Mouse (Mus musculus): ENCODE measurements around the gene Ccdc92b.
"Not testable (repeated sequence)": the region's sequence is repeated elsewhere in the genome, so short reads cannot be mapped to it uniquely, and the experiment has no call there.

The Ccdc92b gene

DNA sequence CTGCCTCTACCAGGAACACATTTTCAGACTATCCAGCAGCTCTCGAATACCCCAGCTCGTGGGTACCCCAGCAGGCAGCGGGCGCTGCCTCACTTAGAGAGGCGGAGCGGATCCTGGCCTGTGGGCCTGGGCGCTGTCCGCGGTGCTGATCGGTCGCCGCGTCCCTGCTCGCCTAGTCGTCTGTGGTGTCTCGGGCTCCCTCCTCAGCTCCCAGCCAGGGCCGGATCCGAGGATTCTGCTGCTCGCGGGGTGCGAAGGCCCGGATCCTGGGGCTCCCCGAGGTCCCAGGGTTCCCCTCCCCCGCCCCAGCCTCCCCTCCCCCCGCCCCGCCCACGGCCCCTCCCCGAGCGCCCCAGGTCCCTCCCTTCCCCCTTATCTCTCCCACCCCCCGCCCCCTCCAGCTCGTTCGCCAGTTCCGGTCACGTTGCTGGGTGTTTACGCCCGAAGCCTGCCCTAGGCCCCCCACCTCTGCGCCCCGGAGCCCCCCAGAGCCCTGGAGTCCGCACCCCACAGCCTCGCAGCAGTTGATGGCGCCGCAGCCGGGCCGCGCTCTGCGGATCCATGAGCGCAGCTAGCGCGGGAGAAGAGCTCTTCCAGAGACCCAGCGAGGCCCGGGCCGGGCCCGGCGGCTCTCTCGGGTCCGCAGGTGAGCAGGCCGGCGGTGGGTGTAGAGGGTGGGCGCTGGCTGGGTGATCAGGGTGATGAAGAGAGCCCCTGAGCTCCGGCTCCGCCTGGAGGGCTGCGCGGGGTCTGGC is at the start of gene Ccdc92b:
Gene Ccdc92b (plus strand): TSS at position 405 of the 755 bp plus-strand sequence.
- peak; percentile 54; the same call in 1 of the 2 replicates for ATAC-seq (ENCODE audit: insufficient number of reproducible peaks, low FRiP score, low TSS enrichment)

DNA sequence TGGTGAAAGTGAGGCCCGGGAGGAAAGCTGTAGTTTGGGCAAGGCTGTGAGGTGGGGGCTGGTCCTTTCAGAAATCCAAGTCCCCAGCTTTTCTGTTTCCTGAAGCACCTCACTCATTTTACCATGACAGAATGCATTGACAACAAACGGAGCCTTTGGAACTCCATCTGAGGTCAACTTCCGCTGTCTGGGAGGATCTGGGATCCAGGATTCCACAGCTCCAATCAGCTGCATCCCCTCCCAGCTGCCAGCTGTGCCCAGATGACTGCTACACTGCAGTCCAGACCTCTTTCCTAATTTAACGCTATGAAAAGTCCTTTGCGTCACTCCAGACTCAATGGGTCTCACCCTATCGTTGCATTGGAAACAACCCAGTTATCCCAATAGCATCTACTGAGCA is 49.7 kb upstream of the Ccdc92b start:
- ATAC-seq (ENCODE audit: insufficient number of reproducible peaks, low FRiP score, low TSS enrichment) = no peak

DNA sequence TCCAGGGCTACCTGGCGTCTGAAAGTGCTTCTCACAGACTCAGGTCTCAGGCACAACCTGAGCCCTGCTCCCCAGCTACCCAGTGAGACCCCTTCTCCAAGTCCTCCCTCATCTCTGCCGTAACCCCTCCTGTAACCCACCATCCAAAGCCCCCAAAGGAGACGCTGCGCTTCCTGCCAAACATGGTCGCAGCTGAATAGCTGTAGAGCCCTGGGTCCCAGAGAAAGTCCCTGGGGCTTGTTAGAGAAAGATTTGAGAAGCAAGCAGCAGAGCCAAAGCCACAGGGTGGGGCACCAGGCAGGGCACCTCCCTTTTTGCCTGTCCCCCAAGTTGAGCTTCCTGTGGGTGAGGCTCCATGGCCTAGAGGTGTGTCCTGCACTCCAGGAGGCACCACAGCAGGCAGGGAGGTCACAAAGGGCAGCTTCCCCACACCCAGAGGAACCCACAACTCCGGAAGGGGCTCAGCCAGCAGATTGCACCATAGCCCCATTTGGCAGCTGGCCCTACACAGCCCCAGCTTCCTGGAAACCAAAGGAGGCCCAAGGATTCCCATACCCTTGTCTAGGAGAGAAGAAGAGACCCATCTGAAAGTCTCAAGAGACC is 46.8 kb upstream of the Ccdc92b start:
- ATAC-seq (ENCODE audit: insufficient number of reproducible peaks, low FRiP score, low TSS enrichment) = no peak

DNA sequence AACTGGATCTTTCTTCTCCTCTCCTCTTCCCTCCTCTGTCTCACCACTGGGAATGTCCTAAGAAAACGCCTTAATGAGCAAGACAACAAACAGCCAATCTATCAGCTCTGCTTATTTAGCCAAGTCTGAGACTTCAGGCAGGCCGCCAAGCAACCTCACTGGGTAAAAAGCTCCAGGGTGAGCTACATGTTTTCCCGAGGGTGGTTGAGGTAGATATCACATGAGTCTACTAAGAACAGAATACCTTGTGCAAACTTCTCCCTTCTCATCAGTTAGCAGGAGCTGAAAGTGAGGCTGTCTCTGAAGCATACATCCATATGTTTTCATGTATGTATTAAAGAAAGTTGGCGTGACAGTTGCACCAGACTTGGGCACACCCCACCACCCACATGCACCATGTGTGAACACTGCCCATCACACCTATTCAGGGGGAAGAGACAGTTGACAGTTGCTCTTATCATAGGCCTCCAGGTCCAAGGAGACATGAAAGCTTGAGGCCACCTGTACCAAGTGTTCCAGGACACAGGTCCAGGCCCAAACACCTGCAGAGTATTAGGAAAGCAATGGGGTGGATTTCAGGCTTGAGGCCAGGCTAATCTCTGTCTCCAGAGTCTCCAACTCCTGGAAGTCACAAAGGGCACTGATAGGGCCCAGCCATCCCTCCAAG is 44.5 kb upstream of the Ccdc92b start:
- ATAC-seq (ENCODE audit: insufficient number of reproducible peaks, low FRiP score, low TSS enrichment) = no peak

DNA sequence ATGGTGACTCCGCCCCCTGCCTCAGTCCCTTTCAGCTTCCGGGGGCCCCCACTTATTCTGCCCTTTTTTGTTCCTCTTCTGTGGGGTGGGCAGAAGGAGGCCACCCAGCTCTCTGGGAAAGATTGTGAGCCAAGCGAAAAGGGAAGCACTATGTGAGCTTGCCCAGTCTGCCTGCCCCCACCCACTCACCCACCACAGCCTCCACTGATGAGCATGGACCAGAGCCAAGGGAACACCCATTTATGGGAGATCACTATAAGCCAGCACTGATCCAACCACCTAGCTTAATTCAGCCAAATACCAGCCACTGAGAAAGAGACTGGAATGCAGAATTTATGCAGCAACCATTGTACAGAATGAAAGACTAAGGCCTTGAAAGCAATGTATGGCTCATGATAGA is 43.5 kb upstream of the Ccdc92b start:
- no peak for ATAC-seq (ENCODE audit: insufficient number of reproducible peaks, low FRiP score, low TSS enrichment)

DNA sequence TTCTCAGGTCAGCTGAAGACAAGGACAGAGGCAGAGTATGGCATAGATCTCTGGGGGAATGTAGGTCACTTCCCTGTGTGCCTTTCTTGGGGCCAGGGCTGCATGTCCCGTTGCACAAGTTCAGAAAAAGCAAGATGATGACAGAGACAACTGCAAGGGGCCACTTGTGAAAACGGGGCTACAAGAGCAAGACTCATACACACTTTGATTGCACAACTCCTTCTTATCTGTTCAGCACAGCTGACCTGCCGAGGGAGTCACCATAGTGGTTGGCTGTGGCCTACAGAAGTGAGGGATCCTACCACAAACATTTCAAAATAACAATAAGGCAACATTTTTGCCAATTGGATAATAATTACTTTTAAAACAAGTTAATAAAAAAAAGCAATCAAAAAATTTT is 42.3 kb upstream of the Ccdc92b start:
- no peak for ATAC-seq (ENCODE audit: insufficient number of reproducible peaks, low FRiP score, low TSS enrichment)

DNA sequence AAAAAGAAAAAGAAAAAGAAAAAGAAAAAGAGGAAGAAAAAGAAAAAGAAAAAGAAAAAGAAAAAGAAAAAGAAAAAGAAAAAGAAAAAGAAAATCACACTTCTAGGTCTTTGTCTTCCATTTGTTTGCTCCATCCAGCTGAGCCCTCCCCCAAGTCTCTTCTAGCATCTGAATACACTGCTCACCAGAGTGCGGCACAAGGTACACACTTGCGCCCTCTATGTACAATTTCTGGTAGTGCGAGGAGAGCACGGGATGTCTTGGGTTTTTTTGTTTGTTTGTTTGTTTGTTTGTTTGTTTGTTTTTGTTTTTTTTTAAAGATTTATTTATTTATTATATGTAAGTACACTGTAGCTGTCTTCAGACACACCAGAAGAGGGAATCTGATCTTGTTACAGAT is 38.1 kb upstream of the Ccdc92b start:
- ATAC-seq (ENCODE audit: insufficient number of reproducible peaks, low FRiP score, low TSS enrichment) = not testable (repeated sequence)

DNA sequence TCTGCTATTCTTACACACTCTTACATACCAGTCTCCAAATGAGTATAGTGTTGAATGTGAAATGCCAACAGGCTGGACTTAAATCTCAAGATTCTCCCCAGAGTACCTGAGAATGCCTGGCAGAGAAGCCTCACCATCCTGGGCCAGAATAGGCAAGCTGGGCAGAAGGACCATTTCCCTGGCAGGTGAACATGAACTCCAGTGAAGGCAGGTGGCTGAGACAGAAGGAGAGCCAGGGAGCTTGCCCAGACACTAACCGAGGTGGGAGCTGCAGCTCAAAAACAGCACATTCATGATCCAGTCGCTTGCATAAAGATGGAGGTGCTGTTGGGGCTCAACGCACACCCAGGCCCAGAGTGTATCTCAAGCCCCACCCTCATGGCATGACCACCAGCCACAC is 36.9 kb upstream of the Ccdc92b start:
- peak; percentile 79 for ATAC-seq (ENCODE audit: insufficient number of reproducible peaks, low FRiP score, low TSS enrichment)

DNA sequence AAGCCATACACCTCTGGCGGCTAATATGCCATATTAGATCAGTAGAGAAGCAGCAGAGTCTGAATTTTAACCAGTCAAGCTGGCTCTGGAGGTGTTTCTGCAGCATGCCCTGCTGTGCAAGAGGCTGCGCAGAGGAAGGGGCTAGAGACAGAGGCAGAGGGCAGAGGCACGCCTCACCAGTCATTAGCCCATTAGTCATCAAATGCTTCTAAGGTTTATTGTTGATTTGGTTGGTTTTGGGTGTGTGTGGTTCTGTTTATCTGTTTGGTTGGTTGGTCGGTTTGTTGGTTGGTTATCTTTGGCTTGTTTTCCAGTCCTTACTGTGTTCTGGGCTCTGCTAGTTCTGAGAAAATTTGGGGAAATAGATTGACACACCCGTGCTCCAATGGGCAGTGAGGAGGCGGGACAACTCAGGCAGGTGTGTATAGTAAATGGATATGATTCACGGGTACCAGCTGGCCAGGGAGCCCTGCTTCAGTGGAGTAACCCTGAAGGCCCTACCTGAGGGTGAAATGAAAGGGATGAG is 35.5 kb upstream of the Ccdc92b start:
- no peak for ATAC-seq (ENCODE audit: insufficient number of reproducible peaks, low FRiP score, low TSS enrichment)

DNA sequence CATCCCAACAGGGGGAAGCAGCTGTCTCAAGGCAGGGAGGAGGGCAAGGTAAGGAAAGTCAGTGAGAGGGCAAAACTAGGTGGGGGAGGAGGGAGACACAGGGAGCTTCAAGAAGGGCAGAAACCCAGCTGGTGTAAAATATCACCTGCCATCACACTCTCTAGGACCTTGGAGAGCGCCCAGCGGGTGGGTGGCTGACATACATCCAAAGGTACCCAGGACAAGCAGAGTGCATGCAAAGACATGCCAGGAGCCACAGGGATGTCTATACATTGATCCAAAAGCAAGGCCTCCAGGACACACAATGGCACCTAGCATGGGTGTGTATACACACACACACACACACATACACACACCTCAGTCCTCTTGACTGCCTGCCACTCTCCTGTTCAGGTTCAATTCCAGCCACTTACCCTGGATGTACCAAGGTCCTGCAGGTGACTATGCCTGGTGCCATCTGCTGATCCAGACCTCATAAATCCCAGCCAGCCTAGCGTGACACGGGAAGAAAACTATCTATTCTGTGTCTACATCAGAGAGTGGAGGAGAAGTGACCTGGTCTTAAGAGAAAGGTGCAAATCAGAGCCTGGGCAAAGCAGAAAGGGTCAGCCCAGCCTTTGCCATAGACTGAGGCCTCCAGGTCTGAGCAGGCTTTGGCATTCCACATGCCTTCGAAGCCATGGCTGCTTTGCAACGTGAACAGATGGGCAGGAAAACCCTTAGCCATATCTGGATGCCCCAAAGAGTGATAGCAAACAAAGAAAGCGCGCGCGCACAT is 34.3 kb upstream of the Ccdc92b start:
- ATAC-seq (ENCODE audit: insufficient number of reproducible peaks, low FRiP score, low TSS enrichment) = no peak

DNA sequence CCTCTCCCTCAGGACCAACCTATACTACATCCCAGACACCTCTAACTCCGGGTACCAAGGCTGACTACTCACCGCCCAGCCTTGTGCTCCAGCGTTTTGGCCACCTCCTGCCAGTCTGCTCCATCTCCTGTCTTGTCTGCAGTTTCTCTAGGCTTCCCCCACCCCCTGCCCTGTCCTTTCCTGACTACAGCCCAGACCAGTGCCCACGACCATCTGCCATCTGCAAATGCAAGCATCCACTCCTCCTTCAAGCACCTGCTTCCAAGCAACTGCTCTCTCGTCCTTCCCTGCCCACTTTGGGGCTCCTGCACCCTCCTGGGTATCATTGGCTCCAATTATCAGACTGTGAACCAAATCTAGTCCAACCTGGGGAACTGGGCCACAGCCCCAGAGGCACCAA is 33.0 kb upstream of the Ccdc92b start:
- no peak for ATAC-seq (ENCODE audit: insufficient number of reproducible peaks, low FRiP score, low TSS enrichment)

DNA sequence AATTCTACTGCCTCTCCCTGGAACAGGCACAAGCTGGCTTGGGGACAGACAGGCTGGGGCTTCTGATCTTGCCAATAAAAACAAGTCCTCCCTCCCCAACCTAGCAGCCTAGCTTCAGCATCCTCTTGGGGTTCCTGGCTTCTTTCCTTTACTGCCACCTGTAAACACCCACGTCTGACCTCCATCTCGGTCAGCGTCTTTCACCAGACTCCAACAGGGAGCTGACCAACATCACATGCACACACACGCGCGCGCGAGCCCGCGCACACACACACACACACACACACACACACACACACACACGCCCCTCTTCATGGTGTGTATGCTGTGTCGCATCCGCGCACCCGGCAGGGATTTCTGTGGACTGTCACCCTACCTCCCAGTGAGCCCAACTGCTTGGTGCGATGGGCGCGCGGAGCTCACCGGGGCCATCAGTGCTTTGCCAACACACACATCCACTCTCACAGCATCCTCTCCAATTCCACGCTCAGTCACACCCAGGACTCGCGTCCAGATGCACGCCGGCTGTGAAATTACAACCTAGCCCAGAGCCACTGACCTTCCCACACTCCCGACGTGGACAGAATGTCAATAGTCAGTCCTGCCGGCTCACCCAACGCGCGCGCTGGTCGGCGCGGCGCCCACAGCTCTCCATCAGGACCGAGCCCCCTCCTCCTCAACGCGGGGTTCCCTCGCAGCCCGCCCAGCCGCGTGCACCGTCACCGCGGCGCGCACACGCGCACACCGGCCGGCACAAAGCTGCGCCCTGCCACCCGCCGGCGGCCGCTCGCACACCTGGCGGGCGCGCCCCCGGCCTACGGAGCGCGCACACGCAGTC is 29.8 kb upstream of the Ccdc92b start:
- ATAC-seq (ENCODE audit: insufficient number of reproducible peaks, low FRiP score, low TSS enrichment) = peak; percentile 57; the same call in 1 of the 2 replicates

DNA sequence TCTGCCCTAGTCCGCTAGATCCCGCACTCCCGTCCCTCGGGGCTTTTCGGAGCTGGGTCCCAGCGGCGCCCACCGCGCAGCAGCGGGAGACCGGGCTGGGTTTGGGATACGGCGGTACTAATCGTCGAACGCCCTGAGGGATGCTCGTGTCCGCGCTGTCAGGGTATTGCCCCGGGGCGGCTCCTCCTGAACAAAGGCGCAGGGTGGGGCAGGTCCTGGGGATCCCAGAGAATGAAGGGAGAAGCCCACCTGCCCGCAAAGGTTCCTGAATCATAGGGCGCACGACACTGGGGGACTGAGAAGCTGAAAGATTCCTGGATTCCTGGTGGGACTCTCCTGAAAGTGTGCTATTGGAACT is 29.2 kb upstream of the Ccdc92b start:
- ATAC-seq (ENCODE audit: insufficient number of reproducible peaks, low FRiP score, low TSS enrichment) = no peak

DNA sequence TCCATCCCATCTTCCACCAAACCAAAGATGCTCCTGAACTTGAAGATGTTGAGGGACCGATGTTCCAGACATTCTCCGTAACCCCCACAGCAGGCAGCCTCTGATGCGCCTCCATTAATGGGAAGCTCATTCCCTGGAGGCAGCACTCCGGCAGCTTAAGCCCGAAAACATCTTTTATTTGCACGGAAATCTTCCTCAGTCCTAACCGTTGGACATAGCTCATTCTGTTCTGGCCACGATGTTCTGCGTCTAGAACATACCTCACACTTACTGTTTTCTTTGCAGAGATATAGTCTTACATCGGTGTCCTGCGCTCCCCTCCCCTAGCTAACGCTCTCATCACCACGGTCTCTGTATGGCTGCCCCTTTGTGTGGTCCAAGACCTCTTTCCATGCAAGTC is 28.7 kb upstream of the Ccdc92b start:
- ATAC-seq (ENCODE audit: insufficient number of reproducible peaks, low FRiP score, low TSS enrichment) = no peak

DNA sequence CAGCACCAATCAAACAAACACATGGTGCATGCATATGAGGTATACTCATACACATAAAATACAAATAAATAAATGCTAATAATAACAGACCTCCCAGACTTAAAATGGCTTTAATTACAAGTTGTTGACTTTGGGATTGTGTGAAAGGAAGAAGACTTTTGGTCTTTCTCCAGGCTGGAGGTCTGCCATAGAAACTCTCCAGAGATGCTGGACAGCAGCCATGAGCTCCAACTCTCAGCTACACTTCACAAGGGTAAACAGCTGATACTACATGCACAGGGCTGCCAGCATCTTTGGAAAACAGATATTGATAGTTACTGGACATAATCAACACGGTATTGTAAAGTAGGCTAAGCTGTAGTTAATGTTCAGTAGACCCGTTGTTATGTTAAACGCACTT is 27.2 kb upstream of the Ccdc92b start:
- no peak for ATAC-seq (ENCODE audit: insufficient number of reproducible peaks, low FRiP score, low TSS enrichment)

DNA sequence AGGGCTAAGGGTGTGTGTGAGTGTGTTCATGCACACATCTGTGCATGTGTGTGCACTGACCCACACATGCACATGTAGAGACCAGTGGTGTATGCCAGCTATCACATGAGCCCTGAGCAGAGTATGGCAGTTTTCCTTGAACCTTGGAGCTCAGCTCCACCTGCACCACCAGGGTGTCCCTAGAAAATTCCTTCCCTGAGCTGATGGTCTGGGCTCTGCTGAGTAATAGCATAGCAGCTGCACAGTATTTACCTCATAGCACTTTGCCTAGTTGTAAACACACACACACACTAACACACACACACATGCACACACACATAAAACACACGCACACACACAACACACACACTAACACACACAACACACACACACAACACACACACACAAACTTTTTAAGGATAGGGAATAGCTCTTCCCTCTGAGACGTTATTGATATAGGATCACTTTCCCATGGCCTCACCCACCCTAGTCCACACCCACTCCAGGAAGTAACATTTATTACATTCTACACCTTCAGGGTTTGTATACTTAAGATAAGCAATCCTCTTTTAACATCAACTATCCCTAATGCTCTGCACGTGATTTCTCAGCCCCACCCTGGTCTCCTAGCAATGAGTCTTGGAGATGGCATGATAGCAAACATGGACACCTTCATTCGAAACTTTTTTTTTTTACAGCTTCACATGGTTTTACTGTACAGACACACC is 22.0 kb upstream of the Ccdc92b start:
- no peak for ATAC-seq (ENCODE audit: insufficient number of reproducible peaks, low FRiP score, low TSS enrichment)

DNA sequence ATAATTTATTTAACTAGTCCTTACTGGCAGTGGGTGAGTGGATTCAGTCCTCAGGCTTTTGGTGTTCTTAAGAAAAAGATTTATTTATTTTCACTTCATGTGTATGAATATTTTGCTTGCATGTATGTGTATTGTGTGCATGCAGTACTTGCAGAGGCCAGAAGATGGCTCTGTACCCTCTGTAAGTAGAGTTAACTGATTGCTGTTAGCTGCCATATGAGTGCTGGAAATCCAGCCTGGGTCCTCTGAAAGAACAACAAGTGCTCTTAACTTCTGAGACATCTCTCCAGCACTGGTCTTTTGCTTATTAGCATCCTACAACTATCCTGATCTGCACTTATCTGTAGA is 21.4 kb upstream of the Ccdc92b start:
- no peak for ATAC-seq (ENCODE audit: insufficient number of reproducible peaks, low FRiP score, low TSS enrichment)

DNA sequence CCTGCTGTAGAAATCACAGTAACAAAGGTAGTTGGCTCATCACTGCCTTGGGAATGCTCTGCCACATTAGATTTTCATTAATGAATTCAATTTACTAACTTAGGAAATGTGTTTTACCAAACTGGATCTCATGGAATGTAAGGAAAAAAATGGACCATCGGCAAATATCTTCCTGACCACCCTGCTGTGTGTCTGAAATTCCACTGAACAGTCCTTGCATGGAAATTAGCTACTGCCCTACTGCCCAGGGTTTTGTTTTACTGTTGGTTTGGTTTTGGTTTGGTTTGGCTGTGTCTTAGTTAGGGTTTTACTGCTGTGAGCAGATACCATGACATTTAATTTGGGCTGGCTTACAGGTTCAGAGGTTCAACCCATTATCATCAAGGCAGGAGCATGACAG is 17.1 kb upstream of the Ccdc92b start:
- ATAC-seq (ENCODE audit: insufficient number of reproducible peaks, low FRiP score, low TSS enrichment) = no peak

DNA sequence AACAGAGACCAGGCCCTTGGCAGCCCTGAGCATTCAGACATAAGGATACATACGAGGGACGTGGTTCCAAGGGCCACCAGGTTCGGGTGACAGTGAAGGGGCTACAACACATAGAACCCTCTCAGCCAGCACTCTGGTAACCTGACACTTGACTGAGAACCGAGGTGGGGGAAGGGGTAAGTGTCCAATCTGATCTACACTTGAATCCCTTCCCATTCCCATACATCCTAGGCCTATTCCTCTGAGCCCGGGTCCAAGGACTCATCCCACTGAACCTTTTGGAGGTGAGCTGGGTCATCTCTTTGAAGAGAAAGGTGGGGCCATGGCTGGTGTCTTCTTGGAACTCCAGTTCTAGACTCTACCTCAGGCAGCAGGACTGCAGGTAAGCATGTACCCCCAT is 9.3 kb upstream of the Ccdc92b start:
- ATAC-seq (ENCODE audit: insufficient number of reproducible peaks, low FRiP score, low TSS enrichment) = no peak
